8 mouse cellular contexts compared by ENCODE assay signal in the genomic region with DNA sequence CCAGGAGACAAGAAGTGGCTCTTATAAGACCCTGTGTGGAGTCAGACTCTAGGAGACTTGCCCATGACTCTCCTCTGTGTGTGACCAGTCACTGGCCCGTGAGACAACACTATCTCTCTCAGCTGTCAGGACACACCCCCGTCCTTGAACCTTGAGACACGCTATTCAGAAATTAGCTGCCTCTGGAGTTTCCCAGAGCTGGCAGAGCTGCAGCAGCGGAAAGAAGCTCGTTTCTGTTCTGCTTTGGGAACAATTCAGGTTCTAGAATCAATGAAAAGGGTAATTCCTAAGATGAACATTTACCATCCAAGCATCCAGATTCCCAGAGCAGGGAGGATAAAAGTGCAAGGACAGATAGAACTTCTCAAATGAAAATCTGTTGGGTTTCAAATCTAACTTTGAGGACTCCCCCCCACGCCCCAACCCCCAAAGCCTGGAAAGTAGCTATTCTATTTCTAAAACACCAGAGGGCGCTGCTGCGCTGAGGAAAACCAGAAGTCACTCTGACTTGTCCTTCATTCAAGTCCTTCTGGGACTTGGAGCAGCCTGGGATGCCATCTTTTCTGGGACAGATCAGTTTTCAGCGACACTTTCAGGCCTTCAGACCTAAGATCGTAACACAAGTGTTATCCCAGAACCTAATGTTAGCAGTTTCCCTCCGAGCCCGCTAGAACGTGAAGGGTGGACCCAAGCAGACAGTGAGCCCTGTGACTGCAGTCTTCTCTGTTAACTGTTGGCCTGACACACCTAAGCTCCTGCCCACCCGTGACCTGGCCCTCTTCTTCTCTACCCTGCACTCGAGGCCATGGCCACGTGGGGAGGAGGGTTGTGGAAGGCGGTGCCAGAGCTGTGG. TPM values are rescaled to one million over a fixed set of nuclear protein-coding genes. Genes with fewer than 3 reads are reported as not detected.
DNase-seq lines count a peak whose midpoint lies in the region; ATAC-seq and TF ChIP-seq lines count a peak whose summit lies in the region.
"Had no signal": no experiment of that assay in that cellular context is flagged by ENCODE, and none has a peak within 500 bp of the region (broad histone marks: within the 10 kb centered on the region; RNA-seq: fewer than 3 reads in every experiment).

No protein-coding gene starts in this region.

- H3K27me3 ChIP-seq in ES-Bruce4 (ENCODE audit: control insufficient read depth, insufficient read depth, low read length, poor library complexity, severe bottlenecking): no peaks in the 10 kb centered on the region

- no peak overlapping the region for H3K27ac ChIP-seq in ES-Bruce4 (ENCODE audit: insufficient read depth, low read length)

- peak; percentile 49 for TF ChIP-seq CTCF in ES-Bruce4 (IDR thresholded peaks at IDR 0.05; ENCODE audit: low read depth, low read length)

- no peak for TF ChIP-seq EP300 in ES-Bruce4 (IDR thresholded peaks at IDR 0.05; ENCODE audit: insufficient read depth, low read depth, low read length)

- peak; percentile 34 for DNase-seq in T-cell, adult 2 months (ENCODE audit: low spot score)
- peak; percentile 76 to 77 for DNase-seq in cerebellum, postnatal 14 days
- peak; percentile 70 to 79 for DNase-seq in layer of hippocampus, postnatal 10 days (ENCODE audit: low spot score in 2 of 2)
- DNase-seq in spleen, postnatal 36 days (ENCODE audit: low spot score in 2 of 2): peak; percentile 8 to 11

- no peak for TF ChIP-seq POLR2A in ES-Bruce4 (IDR thresholded peaks at IDR 0.05; ENCODE audit: insufficient read depth, low read length)

- H3K36me3 ChIP-seq in ES-Bruce4 (ENCODE audit: control insufficient read depth, insufficient read depth, low read length, poor library complexity, severe bottlenecking): no peaks in the 10 kb centered on the region

- peak; percentile 74 for ATAC-seq in granulocyte monocyte progenitor cell, adult 5-6 weeks (replicated peaks; ENCODE audit: poor library complexity, severe bottlenecking)
- peak; percentile 70 for ATAC-seq in megakaryocyte-erythroid progenitor cell, adult 5-6 weeks (replicated peaks; ENCODE audit: low FRiP score, low TSS enrichment, poor library complexity, severe bottlenecking)

- 0 out of 2 replicates have a peak overlapping the region, but pooled peaks have one; percentile 1 for H3K4me3 ChIP-seq in ES-Bruce4 (ENCODE audit: low read depth, low read length)
- H3K4me3 ChIP-seq: megakaryocyte, embryonic 14.5 days had no signal

- no peaks in the 10 kb centered on the region for H3K9me3 ChIP-seq in ES-Bruce4 (replicated peaks; ENCODE audit: control insufficient read depth, insufficient read depth, low read length, poor library complexity, severe bottlenecking)
- H3K9me3 ChIP-seq: megakaryocyte, embryonic 14.5 days had no signal

- no peaks in the 10 kb centered on the region for H3K4me1 ChIP-seq in ES-Bruce4 (ENCODE audit: control insufficient read depth, insufficient read depth, low read length)

- no peak overlapping the region for H3K9ac ChIP-seq in ES-Bruce4 (ENCODE audit: low read depth, poor library complexity, severe bottlenecking)

RNA-seq across cellular contexts. Expression of a gene that starts 39.9 kb away (rescaled TPM):
- 7.0 and 7.7 TPM in 2 replicates for polyA plus RNA-seq in ES-Bruce4 (2011; ENCODE audit: insufficient read depth, insufficient read length, low read depth, missing spikeins)
- total RNA-seq in granulocyte monocyte progenitor cell, adult 5-6 weeks (2014; fragmentation: Nextera tagmentation): 10.2 and 10.3 TPM in 2 replicates
- 8.7 and 13.3 TPM in 2 replicates for total RNA-seq in granulocyte monocyte progenitor cell, adult 5-6 weeks (2017)
- 10 to 100 TPM; 13.3 to 15.8 TPM for total RNA-seq in layer of hippocampus, postnatal 10 days (2021)
- 6.3 and 10.5 TPM in 2 replicates for total RNA-seq in megakaryocyte-erythroid progenitor cell, adult 5-6 weeks (2014; fragmentation: Nextera tagmentation)
- 7.0 and 11.2 TPM in 2 replicates for total RNA-seq in megakaryocyte-erythroid progenitor cell, adult 5-6 weeks (2017)

RNA-seq across cellular contexts. Expression of a gene that starts 48.8 kb away (rescaled TPM):
- polyA plus RNA-seq in ES-Bruce4 (2011; ENCODE audit: insufficient read depth, insufficient read length, low read depth, missing spikeins): 2.9 and 3.0 TPM in 2 replicates
- total RNA-seq in granulocyte monocyte progenitor cell, adult 5-6 weeks (2014; fragmentation: Nextera tagmentation): 1.1 and 2.9 TPM in 2 replicates
- 0.88 and 2.3 TPM in 2 replicates for total RNA-seq in granulocyte monocyte progenitor cell, adult 5-6 weeks (2017)
- 1 to 10 TPM; 3.7 to 4.1 TPM for total RNA-seq in layer of hippocampus, postnatal 10 days (2021)
- total RNA-seq in megakaryocyte-erythroid progenitor cell, adult 5-6 weeks (2014; fragmentation: Nextera tagmentation): 1.5 and 4.3 TPM in 2 replicates
- 2.3 TPM in 1 of 2 replicates, not detected in the other for total RNA-seq in megakaryocyte-erythroid progenitor cell, adult 5-6 weeks (2017)

Comparison
In these comparisons a context has a peak if more than half of its experiments do, and no peak if none do; other contexts are left out.
1. DNase-seq: peak in every context shown above with its lines; median percentile 76 in cerebellum, postnatal 14 days; 74 in layer of hippocampus, postnatal 10 days; 34 in T-cell, adult 2 months; 10 in spleen, postnatal 36 days.